Mouse (Mus musculus) retina, postnatal 7 days (tissue): Measurements from ENCODE around the gene Camk2g.

Experiments
- DNase-seq: peaks from one replicate; pipeline ENCODE4 v3.0.0-alpha.2; 2012; ENCODE audit warnings: low read depth, low spot score

Camk2g gene

GRCm38 (mm10) chr14:20793758-20794531 lies at the start of gene Camk2g:
Camk2g (minus strand) TSS chr14:20794088.
- peak; percentile 65 for DNase-seq

- no peak for DNase-seq
These were observed 48.7 kb upstream of the Camk2g start for GRCm38 (mm10) chr14:20842629-20843028.

GRCm38 (mm10) chr14:20841526-20841925 lies 47.6 kb upstream of the Camk2g start:
- DNase-seq: no peak

- no peak for DNase-seq
These were observed 43.8 kb upstream of the Camk2g start for GRCm38 (mm10) chr14:20837681-20838080.

GRCm38 (mm10) chr14:20836905-20837376 lies 43.1 kb upstream of the Camk2g start:
- DNase-seq: no peak

GRCm38 (mm10) chr14:20836171-20836904 lies 42.5 kb upstream of the Camk2g start, which contains the start of gene Plau:
Plau (plus strand) TSS chr14:20836660.
- peak; percentile 8 for DNase-seq

- no peak for DNase-seq
These were observed 40.2 kb upstream of the Camk2g start for GRCm38 (mm10) chr14:20834136-20834535.

- no peak for DNase-seq
These were observed 39.6 kb upstream of the Camk2g start for GRCm38 (mm10) chr14:20833525-20833924.

GRCm38 (mm10) chr14:20831915-20832314 lies 38.0 kb upstream of the Camk2g start:
- no peak for DNase-seq

GRCm38 (mm10) chr14:20831141-20831910 lies 37.4 kb upstream of the Camk2g start:
- DNase-seq: no peak

GRCm38 (mm10) chr14:20829523-20830366 lies 35.9 kb upstream of the Camk2g start:
- DNase-seq: no peak

GRCm38 (mm10) chr14:20828524-20828923 lies 34.6 kb upstream of the Camk2g start:
- no peak for DNase-seq

GRCm38 (mm10) chr14:20827491-20827890 lies 33.6 kb upstream of the Camk2g start:
- no peak for DNase-seq

- no peak for DNase-seq
These were observed 33.2 kb upstream of the Camk2g start for GRCm38 (mm10) chr14:20827061-20827460.

GRCm38 (mm10) chr14:20825516-20825915 lies 31.6 kb upstream of the Camk2g start:
- DNase-seq: no peak

- DNase-seq: no peak
These were observed 30.6 kb upstream of the Camk2g start for GRCm38 (mm10) chr14:20824517-20824916.

GRCm38 (mm10) chr14:20815448-20815847 lies 21.6 kb upstream of the Camk2g start:
- no peak for DNase-seq

GRCm38 (mm10) chr14:20811779-20812406 lies 18.0 kb upstream of the Camk2g start:
- DNase-seq: no peak

GRCm38 (mm10) chr14:20811236-20811635 lies 17.3 kb upstream of the Camk2g start:
- DNase-seq: no peak

- no peak for DNase-seq
These were observed 15.9 kb upstream of the Camk2g start for GRCm38 (mm10) chr14:20809820-20810219.

- DNase-seq: no peak
These were observed 15.5 kb upstream of the Camk2g start for GRCm38 (mm10) chr14:20809349-20809748.
